15 mouse cellular contexts compared by ENCODE assay signal in the genomic region with DNA sequence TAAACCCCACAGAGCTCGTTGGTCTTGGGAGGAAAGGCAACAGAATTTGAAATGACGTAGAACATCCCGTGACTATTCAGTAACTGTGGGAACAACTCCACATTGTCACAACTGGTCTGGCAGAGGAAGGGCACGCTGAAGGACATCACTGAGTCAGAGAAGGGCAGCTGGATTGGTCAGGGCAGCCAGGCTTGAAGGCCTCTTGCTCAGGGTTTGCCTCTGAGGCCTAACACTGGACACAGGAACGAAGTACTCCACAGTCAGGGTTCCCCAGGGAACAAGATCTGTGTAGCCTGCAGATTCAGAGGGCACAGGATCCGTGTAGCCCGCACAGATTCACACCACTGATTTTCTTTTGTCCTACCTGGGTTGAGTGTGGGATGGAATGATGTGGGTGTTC. TPM values are rescaled to one million over a fixed set of nuclear protein-coding genes. Genes with fewer than 3 reads are reported as not detected.
A peak's percentile ranks its signal among the peaks of the same experiment; 100 is the strongest.
DNase-seq lines count a peak whose midpoint lies in the region; TF ChIP-seq lines count a peak whose summit lies in the region.
"Had no signal": no experiment of that assay in that cellular context is flagged by ENCODE, and none has a peak within 500 bp of the region (broad histone marks: within the 10 kb centered on the region; RNA-seq: fewer than 3 reads in every experiment).

No protein-coding gene starts in this region.

- peak overlapping the region; percentile 72 for H3K27ac ChIP-seq in gastrocnemius, adult 2 months
- H3K27ac ChIP-seq in spleen, adult 2 months (ENCODE audit: insufficient read depth, low read length) = peak overlapping the region; percentile 75
- H3K27ac ChIP-seq in limb, embryonic 10.5 days = peak overlapping the region; percentile 12; the same call in 1 of the 2 replicates
- H3K27ac ChIP-seq: liver, embryonic 13.5 days; midbrain, embryonic 13.5 days had no signal

- no peak for TF ChIP-seq CTCF in gastrocnemius, adult 2 months (IDR thresholded peaks at IDR 0.05)
- TF ChIP-seq CTCF in spleen, adult 2 months (IDR thresholded peaks at IDR 0.05; ENCODE audit: extremely low read depth, insufficient read depth, insufficient read length, insufficient replicate concordance) = no peak

- no peak overlapping the region for H3K4me3 ChIP-seq in gastrocnemius, adult 2 months
- no peak overlapping the region for H3K4me3 ChIP-seq in spleen, adult 2 months (ENCODE audit: extremely low read depth, insufficient read depth, insufficient read length)
- no peak overlapping the region for H3K4me3 ChIP-seq in limb, embryonic 10.5 days
- H3K4me3 ChIP-seq: erythroblast, embryonic 14.5 days; liver, embryonic 13.5 days; midbrain, embryonic 13.5 days had no signal

- H3K4me1 ChIP-seq in spleen, adult 2 months (ENCODE audit: control insufficient read depth, insufficient read depth, insufficient read length) = peaks cover 28% of the 10 kb centered on the region; the same call in 1 of the 2 replicates
- peaks cover 36% of the 10 kb centered on the region for H3K4me1 ChIP-seq in limb, embryonic 10.5 days

- intact Hi-C loops in gastrocnemius, adult 2 months (cut with DNase I) = no loop called here

- WGBS in spleen, adult 2 months = 85% methylated on average over 7 of the region's 7 CpGs
- WGBS in limb, embryonic 10.5 days = 89% methylated on average over 7 of the region's 7 CpGs

- H3K9me3 ChIP-seq in limb, embryonic 10.5 days (replicated peaks) = no peaks in the 10 kb centered on the region
- H3K9me3 ChIP-seq: midbrain, embryonic 13.5 days had no signal

- no peak for DNase-seq in gastrocnemius, adult 2 months
- no peak for DNase-seq in gastrocnemius, postnatal 4 days (ENCODE audit: low spot score in 2 of 2)
- DNase-seq in kidney, adult 11 months = peak; percentile 56
- no peak for DNase-seq in kidney, postnatal 4 days
- no peak for DNase-seq in spleen, adult 2 months (ENCODE audit: low read depth in 1 of 2, low spot score in 2 of 2)
- DNase-seq in spleen, postnatal 14 days (ENCODE audit: low spot score in 2 of 2) = no peak
- DNase-seq in limb, embryonic 10.5 days (ENCODE audit: low spot score) = no peak
- DNase-seq in left cerebral cortex, adult 18-20 months (ENCODE audit: low spot score in 2 of 2) = no peak
- DNase-seq: cerebellum, adult 11 months; cerebellum, postnatal 14 days; liver, embryonic 13.5 days; right cerebral cortex, postnatal 25 days had no signal

- peaks cover 20% of the 10 kb centered on the region for H3K36me3 ChIP-seq in spleen, adult 2 months (ENCODE audit: control insufficient read depth, insufficient read depth, low read length)
- peaks cover 92% of the 10 kb centered on the region for H3K36me3 ChIP-seq in limb, embryonic 10.5 days

- no peak for TF ChIP-seq POLR2A in spleen, adult 2 months (IDR thresholded peaks at IDR 0.05; ENCODE audit: low read depth, low read length)

- H3K27me3 ChIP-seq in spleen, adult 2 months (ENCODE audit: control insufficient read depth, insufficient read depth, low read length) = no peaks in the 10 kb centered on the region
- H3K27me3 ChIP-seq in limb, embryonic 10.5 days (ENCODE audit: low read depth, poor library complexity, severe bottlenecking) = no peaks in the 10 kb centered on the region
- H3K27me3 ChIP-seq: CH12.LX; liver, embryonic 13.5 days; midbrain, embryonic 13.5 days had no signal

RNA-seq across cellular contexts. Expression of a gene that starts 35.6 kb away (rescaled TPM):
- total RNA-seq in gastrocnemius, adult 2 months (2021) = 10 to 100 TPM; 55.1 to 58.5 TPM
- 10 to 100 TPM; 79.8 to 93.9 TPM for total RNA-seq in gastrocnemius, postnatal 4 days (2021)
- polyA plus RNA-seq in spleen, adult 2 months (2012; rRNA removed) = 36.0 and 43.0 TPM in 2 replicates
- 43.0 and 47.9 TPM in 2 replicates for polyA plus RNA-seq in limb, embryonic 10.5 days (2016; fragmentation: Nextera tagmentation; extraction: Ambion mirVana)
- total RNA-seq in left cerebral cortex, adult 18-20 months (2021) = 10 to 100 TPM; 61.4 to 68.3 TPM

Comparison
In these comparisons a context has a peak if more than half of its experiments do, and no peak if none do; other contexts are left out.
1. H3K27ac ChIP-seq: peak in every context shown above with its lines; median percentile 75 in spleen, adult 2 months; 72 in gastrocnemius, adult 2 months; 12 in limb, embryonic 10.5 days.